Mouse (Mus musculus) MEL (cell line): ENCODE data around the gene Tyw3. TPM values are rescaled to one million over a fixed set of nuclear protein-coding genes. Genes with fewer than 3 reads are reported as not detected.

Experiments
- DNase-seq: peaks from one replicate; pipeline ENCODE4 v3.0.0; 2011; ENCODE audit warnings: low read depth, low spot score
- H3K27ac ChIP-seq: 2 replicates; pipeline ENCODE4 v1.5.1; 2012; ENCODE audit warnings: low read depth, mild to moderate bottlenecking, control low read depth, low read length, moderate library complexity; ENCODE audit not compliant: control insufficient read depth
- H3K27me3 ChIP-seq, 2 experiments: fragments of 150-350 bp in 1 of 2; sonication (generic) in 1 of 2; 2 replicates each; pipeline ENCODE4 v1.6.1; 2012; ENCODE audit warnings: low read length in 2 of 2, mild to moderate bottlenecking in 2 of 2, improper control_type of control experiment in 1 of 2, moderate library complexity in 1 of 2; ENCODE audit not compliant: insufficient read depth in 2 of 2, control insufficient read depth in 1 of 2
- H3K36me3 ChIP-seq, 2 experiments: 2 replicates each; pipeline ENCODE4 v1.6.1; 2012 to 2014; ENCODE audit warnings: low read length in 2 of 2, improper control_type of control experiment in 1 of 2, inconsistent platforms in 1 of 2, mild to moderate bottlenecking in 1 of 2; ENCODE audit not compliant: insufficient read depth in 2 of 2, control insufficient read depth in 1 of 2
- H3K4me1 ChIP-seq, 2 experiments: fragments of 150-350 bp in 1 of 2; sonication (generic) in 1 of 2; 2 replicates each; pipeline ENCODE4 v1.6.1; 2012; ENCODE audit warnings: low read length in 2 of 2, improper control_type of control experiment in 1 of 2, mild to moderate bottlenecking in 1 of 2; ENCODE audit not compliant: insufficient read depth in 2 of 2, control insufficient read depth in 1 of 2
- H3K4me3 ChIP-seq, 2 experiments: fragments of 150-350 bp in 1 of 2; sonication (generic) in 1 of 2; 2 replicates each; pipeline ENCODE4 v1.5.1; 2012; ENCODE audit warnings: low read depth in 2 of 2, low read length in 2 of 2, mild to moderate bottlenecking in 2 of 2, moderate library complexity in 2 of 2, control low read depth in 1 of 2, improper control_type of control experiment in 1 of 2; ENCODE audit not compliant: control insufficient read depth in 1 of 2, insufficient read depth in 1 of 2
- H3K79me2 ChIP-seq: 2 replicates; pipeline ENCODE4 v1.6.1; 2012; ENCODE audit warnings: mild to moderate bottlenecking, low read length, moderate library complexity; ENCODE audit not compliant: control insufficient read depth, poor library complexity, insufficient read depth
- H3K9ac ChIP-seq: 2 replicates; pipeline ENCODE4 v1.6.1; 2012; ENCODE audit warnings: low read depth, mild to moderate bottlenecking, control low read depth, low read length, moderate library complexity; ENCODE audit not compliant: control insufficient read depth, poor library complexity, severe bottlenecking
- H3K9me3 ChIP-seq: fragments of 150-350 bp; sonication (generic); replicated peaks from 2 replicates; pipeline ENCODE4 v1.6.1; 2012; ENCODE audit warnings: mild to moderate bottlenecking, low read length, improper control_type of control experiment, moderate library complexity; ENCODE audit not compliant: insufficient read depth
- CHD2 ChIP-seq: IDR thresholded peaks from 2 replicates; pipeline ENCODE4 v1.6.1; 2011; ENCODE audit warnings: low read length, improper control_type of control experiment
- CTCF ChIP-seq, 3 experiments: IDR thresholded peaks in 2 of 3; conservative IDR thresholded peaks in 1 of 3; 2 replicates each; pipeline ENCODE4 v1.5.1; 2011 to 2012; ENCODE audit warnings: low read length in 3 of 3, low read depth in 2 of 3, mild to moderate bottlenecking in 2 of 3, improper control_type of control experiment in 1 of 3, inconsistent platforms in 1 of 3, mixed read lengths in 1 of 3, moderate library complexity in 1 of 3; ENCODE audit not compliant: control insufficient read depth in 1 of 3, insufficient read depth in 1 of 3, poor library complexity in 1 of 3, severe bottlenecking in 1 of 3
- GABPA ChIP-seq: IDR thresholded peaks from 2 replicates; pipeline ENCODE4 v1.6.1; 2012; ENCODE audit warnings: low read depth, mild to moderate bottlenecking, inconsistent platforms, low read length, improper control_type of control experiment, moderate library complexity
- GATA1 ChIP-seq: IDR thresholded peaks from 2 replicates; pipeline ENCODE4 v1.6.1; 2011; ENCODE audit warnings: low read depth, low read length, improper control_type of control experiment
- HCFC1 ChIP-seq: IDR thresholded peaks from 2 replicates; pipeline ENCODE4 v1.6.1; 2012; ENCODE audit warnings: low read depth, mild to moderate bottlenecking, inconsistent platforms, low read length, improper control_type of control experiment, moderate library complexity
- MEF2A ChIP-seq: IDR thresholded peaks from 2 replicates; pipeline ENCODE4 v1.6.1; 2014; ENCODE audit warnings: low read depth, mild to moderate bottlenecking, inconsistent platforms, low read length, improper control_type of control experiment; ENCODE audit not compliant: poor library complexity, insufficient replicate concordance, severe bottlenecking; ENCODE audit errors: extremely low read depth
- NELFE ChIP-seq: IDR thresholded peaks from 2 replicates; pipeline ENCODE4 v1.6.1; 2011; ENCODE audit warnings: low read depth, low read length, improper control_type of control experiment
- POLR2AphosphoS5 ChIP-seq: IDR thresholded peaks from 2 replicates; pipeline ENCODE4 v1.6.1; 2012; ENCODE audit warnings: low read depth, borderline replicate concordance, mild to moderate bottlenecking, inconsistent platforms, low read length, moderate library complexity, mixed read lengths
- RAD21 ChIP-seq: IDR thresholded peaks from 2 replicates; pipeline ENCODE4 v1.6.1; 2011; ENCODE audit warnings: mild to moderate bottlenecking, low read depth, low read length, improper control_type of control experiment
- RCOR1 ChIP-seq: IDR thresholded peaks from 2 replicates; pipeline ENCODE4 v1.6.1; 2012; ENCODE audit warnings: low read depth, mild to moderate bottlenecking, inconsistent platforms, low read length, improper control_type of control experiment
- TAL1 ChIP-seq: IDR thresholded peaks from 2 replicates; pipeline ENCODE4 v1.6.1; 2012; ENCODE audit warnings: mild to moderate bottlenecking, inconsistent platforms, low read length, moderate library complexity, mixed read lengths
- UBTF ChIP-seq: IDR thresholded peaks from 2 replicates; pipeline ENCODE4 v1.6.1; 2012; ENCODE audit warnings: low read depth, mild to moderate bottlenecking, inconsistent platforms, low read length, improper control_type of control experiment, moderate library complexity, borderline replicate concordance; ENCODE audit not compliant: insufficient read depth
- USF1 ChIP-seq: IDR thresholded peaks from 2 replicates; pipeline ENCODE4 v1.6.1; 2014; ENCODE audit warnings: low read depth, mild to moderate bottlenecking, inconsistent platforms, low read length, improper control_type of control experiment, moderate library complexity
- USF2 ChIP-seq, 2 experiments: IDR thresholded peaks; 2 replicates each; pipeline ENCODE4 v1.6.1; 2011 to 2012; ENCODE audit warnings: improper control_type of control experiment in 2 of 2, low read length in 2 of 2, borderline replicate concordance in 1 of 2, inconsistent platforms in 1 of 2, low read depth in 1 of 2, mild to moderate bottlenecking in 1 of 2; ENCODE audit not compliant: insufficient read depth in 1 of 2
- ZMIZ1 ChIP-seq: IDR thresholded peaks from 2 replicates; pipeline ENCODE4 v1.6.1; 2012; ENCODE audit warnings: low read depth, mild to moderate bottlenecking, inconsistent platforms, low read length, improper control_type of control experiment, moderate library complexity
- ZNF384 ChIP-seq: IDR thresholded peaks from 2 replicates; pipeline ENCODE4 v1.6.1; 2012; ENCODE audit warnings: low read depth, mild to moderate bottlenecking, inconsistent platforms, low read length, improper control_type of control experiment
- polyA plus RNA-seq, 2 experiments: library from polyadenylated mRNA; stranded (reverse) in 1 of 2; unstranded in 1 of 2; fragments of >175 nt in 1 of 2; fragments of >200 nt in 1 of 2; gene quantifications; 2 replicates each; pipeline versions ENCODE4 v1.2.1 to v1.2.4; 2012; ENCODE audit warnings: low replicate concordance in 2 of 2, low read depth in 1 of 2; ENCODE audit not compliant: insufficient read length in 2 of 2, insufficient read depth in 1 of 2, missing spikeins in 1 of 2
- total RNA-seq: library from RNA; depleted of rRNA; stranded (reverse); fragments of 300-350 nt; gene quantifications from 2 replicates; pipeline ENCODE4 v1.2.3, GENCODE M21; 2012

Tyw3 gene
- total and polyA plus RNA-seq, 3 experiments = 6.7 to 12.1 TPM; not detected in 1

GRCm38 (mm10) chr3:154547549-154548426 is 49.1 kb downstream of the Tyw3 start:
- Histone ChIP-seq H3K27ac (no peak overlapping the region), H3K79me2 (no peaks in the 10 kb centered on the region), H3K9ac (no peak overlapping the region), H3K36me3 (no peaks in the 10 kb centered on the region), H3K27me3 (no peaks in the 10 kb centered on the region), H3K4me1 (no peaks in the 10 kb centered on the region)
- TF ChIP-seq POLR2AphosphoS5 (no peak), CHD2 (no peak), ZMIZ1 (no peak), NELFE (no peak), RAD21 (no peak), HCFC1 (no peak), UBTF (no peak), MEF2A (no peak), RCOR1 (no peak)
- TF ChIP-seq, all 39 proteins: peak for 0
- DNase-seq = no peak
- H3K9me3 ChIP-seq = no peaks in the 10 kb centered on the region
- H3K4me3 ChIP-seq = no peak overlapping the region

- Histone ChIP-seq H3K27me3 (no peaks in the 10 kb centered on the region), H3K4me3 (no peak overlapping the region), H3K27ac (no peak overlapping the region), H3K9ac (no peak overlapping the region), H3K79me2 (no peaks in the 10 kb centered on the region)
- no peak for DNase-seq
- TF ChIP-seq GABPA (no peak), GATA1 (no peak), ZNF384 (no peak), CTCF (IDR thresholded peaks at IDR 0.05 in 2 of 3, conservative IDR thresholded peaks at IDR 0.05 in 1 of 3; ENCODE audit: control insufficient read depth in 1 of 3, insufficient read depth in 1 of 3, low read depth in 2 of 3, low read length in 3 of 3, poor library complexity in 1 of 3, severe bottlenecking in 1 of 3) (no peak), USF1 (0 out of 2 replicates have a peak, but pooled peaks have one; percentile 7), NELFE (no peak), USF2 (IDR thresholded peaks at IDR 0.05; ENCODE audit: borderline replicate concordance in 1 of 2, insufficient read depth in 1 of 2, low read depth in 1 of 2, low read length in 2 of 2) (no peak), TAL1 (no peak)
- TF ChIP-seq, all 39 proteins: peak for 1
- H3K36me3 ChIP-seq = no peaks in the 10 kb centered on the region
- H3K4me1 ChIP-seq = no peaks in the 10 kb centered on the region
- H3K9me3 ChIP-seq = no peaks in the 10 kb centered on the region
Observed at GRCm38 (mm10) chr3:154546234-154546633, 50.7 kb downstream of the Tyw3 start.
